Mouse (Mus musculus) MEL (cell line): ENCODE results near the gene Gm29110. TPM values are rescaled to one million over a fixed set of nuclear protein-coding genes. Genes with fewer than 3 reads are reported as not detected.
"Not testable (repeated sequence)": the region's sequence is repeated elsewhere in the genome, so short reads cannot be mapped to it uniquely, and the experiment has no call there.

Experiments used
- DNase-seq: peaks from one replicate; pipeline ENCODE4 v3.0.0; 2011; ENCODE audit warnings: low read depth, low spot score
- H3K27ac ChIP-seq: 2 replicates; pipeline ENCODE4 v1.5.1; 2012; ENCODE audit warnings: low read depth, mild to moderate bottlenecking, control low read depth, low read length, moderate library complexity; ENCODE audit not compliant: control insufficient read depth
- H3K27me3 ChIP-seq, 2 experiments: fragments of 150-350 bp in 1 of 2; sonication (generic) in 1 of 2; 2 replicates each; pipeline ENCODE4 v1.6.1; 2012; ENCODE audit warnings: low read length in 2 of 2, mild to moderate bottlenecking in 2 of 2, improper control_type of control experiment in 1 of 2, moderate library complexity in 1 of 2; ENCODE audit not compliant: insufficient read depth in 2 of 2, control insufficient read depth in 1 of 2
- H3K36me3 ChIP-seq, 2 experiments: 2 replicates each; pipeline ENCODE4 v1.6.1; 2012 to 2014; ENCODE audit warnings: low read length in 2 of 2, improper control_type of control experiment in 1 of 2, inconsistent platforms in 1 of 2, mild to moderate bottlenecking in 1 of 2; ENCODE audit not compliant: insufficient read depth in 2 of 2, control insufficient read depth in 1 of 2
- H3K4me1 ChIP-seq, 2 experiments: fragments of 150-350 bp in 1 of 2; sonication (generic) in 1 of 2; 2 replicates each; pipeline ENCODE4 v1.6.1; 2012; ENCODE audit warnings: low read length in 2 of 2, improper control_type of control experiment in 1 of 2, mild to moderate bottlenecking in 1 of 2; ENCODE audit not compliant: insufficient read depth in 2 of 2, control insufficient read depth in 1 of 2
- H3K4me3 ChIP-seq, 2 experiments: fragments of 150-350 bp in 1 of 2; sonication (generic) in 1 of 2; 2 replicates each; pipeline ENCODE4 v1.5.1; 2012; ENCODE audit warnings: low read depth in 2 of 2, low read length in 2 of 2, mild to moderate bottlenecking in 2 of 2, moderate library complexity in 2 of 2, control low read depth in 1 of 2, improper control_type of control experiment in 1 of 2; ENCODE audit not compliant: control insufficient read depth in 1 of 2, insufficient read depth in 1 of 2
- H3K79me2 ChIP-seq: 2 replicates; pipeline ENCODE4 v1.6.1; 2012; ENCODE audit warnings: mild to moderate bottlenecking, low read length, moderate library complexity; ENCODE audit not compliant: control insufficient read depth, poor library complexity, insufficient read depth
- H3K9ac ChIP-seq: 2 replicates; pipeline ENCODE4 v1.6.1; 2012; ENCODE audit warnings: low read depth, mild to moderate bottlenecking, control low read depth, low read length, moderate library complexity; ENCODE audit not compliant: control insufficient read depth, poor library complexity, severe bottlenecking
- H3K9me3 ChIP-seq: fragments of 150-350 bp; sonication (generic); replicated peaks from 2 replicates; pipeline ENCODE4 v1.6.1; 2012; ENCODE audit warnings: mild to moderate bottlenecking, low read length, improper control_type of control experiment, moderate library complexity; ENCODE audit not compliant: insufficient read depth
- polyA plus RNA-seq, 2 experiments: library from polyadenylated mRNA; stranded (reverse) in 1 of 2; unstranded in 1 of 2; fragments of >175 nt in 1 of 2; fragments of >200 nt in 1 of 2; gene quantifications; 2 replicates each; pipeline versions ENCODE4 v1.2.1 to v1.2.4; 2012; ENCODE audit warnings: low replicate concordance in 2 of 2, low read depth in 1 of 2; ENCODE audit not compliant: insufficient read length in 2 of 2, insufficient read depth in 1 of 2, missing spikeins in 1 of 2
- total RNA-seq: library from RNA; depleted of rRNA; stranded (reverse); fragments of 300-350 nt; gene quantifications from 2 replicates; pipeline ENCODE4 v1.2.3, GENCODE M21; 2012; rRNA removed

Gene Gm29110
- not detected in 2 replicates for total RNA-seq
- not detected for polyA plus RNA-seq

GRCm38 (mm10) chrY:74470231-74470630, at the start of gene Gm29110:
TSS of gene Gm29110 (plus strand) at chrY:74470531.
- H3K4me1 ChIP-seq, DNase-seq, H3K27ac ChIP-seq, H3K9ac ChIP-seq, H3K36me3 ChIP-seq, H3K27me3 ChIP-seq, H3K9me3 ChIP-seq, H3K79me2 ChIP-seq, H3K4me3 ChIP-seq: not testable (repeated sequence)

Other genes with a start within 250 kb of the Gm29110 start
- not detected in 2 replicates for gene Gm21913, start 153.4 kb downstream of the Gm29110 start, total RNA-seq
- gene Gm21913, start 153.4 kb downstream of the Gm29110 start, polyA plus RNA-seq, result not detected